Mouse (Mus musculus) olfactory bulb, adult 2 months (tissue): ENCODE data around the gene Gkap1.

Experiments used
- CTCF ChIP-seq: fragments of 200-500 bp; IDR thresholded peaks from 2 replicates; pipeline ENCODE4 v1.5.1; 2012; ENCODE audit warnings: low read depth, mild to moderate bottlenecking, low read length, moderate library complexity; ENCODE audit not compliant: insufficient read depth
- POLR2A ChIP-seq: fragments of 200-500 bp; IDR thresholded peaks from 2 replicates; pipeline ENCODE4 v1.6.1; 2012; ENCODE audit warnings: mild to moderate bottlenecking, low read depth, low read length, moderate library complexity; ENCODE audit not compliant: insufficient read depth

GRCm38 (mm10) chr13:58216395-58216794, 59.1 kb downstream of the Gkap1 start:
- TF ChIP-seq CTCF (no peak), POLR2A (no peak)
